Mouse (Mus musculus): ENCODE results near the gene Catsper4.
A peak's percentile ranks its signal among the peaks of the same experiment; 100 is the strongest.

Catsper4 gene

DNA sequence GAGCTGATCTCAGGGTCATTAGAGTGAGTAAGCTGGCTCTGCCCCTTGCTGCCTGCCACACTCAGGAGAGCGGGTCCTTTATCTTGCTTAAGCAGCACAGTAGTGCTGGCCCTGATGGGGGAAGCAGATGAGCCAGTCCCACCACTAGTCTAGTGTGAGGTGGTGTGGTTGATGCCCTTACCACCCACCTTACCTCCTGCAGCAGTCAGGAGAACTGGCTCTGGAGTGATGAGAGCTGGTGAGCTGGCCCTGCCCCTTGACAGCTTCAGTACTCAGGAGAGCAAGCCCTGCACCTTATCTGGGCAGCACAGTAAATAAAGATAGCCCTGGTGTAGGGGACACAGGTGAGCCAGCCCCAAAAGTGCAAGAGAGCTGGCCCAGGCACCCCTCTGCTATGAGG is 46.1 kb downstream of the Catsper4 start:
- no peak for DNase-seq

DNA sequence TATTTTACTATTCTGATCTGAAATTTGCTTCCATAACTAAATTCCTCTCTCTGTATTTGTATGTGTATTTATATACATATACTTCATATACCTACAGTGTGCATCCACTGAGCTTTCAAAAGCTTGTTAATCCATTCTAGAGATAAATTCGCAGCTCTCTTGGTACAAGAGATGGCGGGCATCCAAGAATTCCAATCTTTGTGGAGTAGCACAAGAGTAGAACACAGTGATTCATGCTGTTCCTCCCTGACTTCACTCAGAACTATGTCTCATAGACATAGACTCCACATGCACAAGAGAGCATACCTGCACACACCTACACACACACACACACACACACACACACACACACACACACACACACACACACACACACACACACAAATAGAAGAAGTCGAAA is 54.8 kb downstream of the Catsper4 start:
- no peak for DNase-seq

DNA sequence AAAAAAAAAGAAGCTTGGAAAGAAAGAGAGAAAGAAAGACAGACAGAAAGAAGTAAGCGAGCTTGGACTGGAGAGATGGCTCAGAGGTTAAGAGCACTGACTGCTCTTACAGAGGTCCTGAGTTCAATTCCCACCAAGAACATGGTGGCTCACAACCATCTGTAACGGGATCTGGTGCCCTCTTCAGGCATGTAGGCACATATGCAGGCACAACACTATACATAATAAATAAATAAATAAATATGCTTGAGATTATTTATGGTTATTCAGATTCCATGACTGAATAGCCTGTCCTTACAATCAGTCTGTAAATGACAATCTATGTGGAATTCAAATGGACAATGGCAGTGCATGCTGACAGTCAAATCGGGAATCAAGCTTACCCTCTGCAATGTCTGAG is 60.3 kb downstream of the Catsper4 start:
- no peak for DNase-seq

DNA sequence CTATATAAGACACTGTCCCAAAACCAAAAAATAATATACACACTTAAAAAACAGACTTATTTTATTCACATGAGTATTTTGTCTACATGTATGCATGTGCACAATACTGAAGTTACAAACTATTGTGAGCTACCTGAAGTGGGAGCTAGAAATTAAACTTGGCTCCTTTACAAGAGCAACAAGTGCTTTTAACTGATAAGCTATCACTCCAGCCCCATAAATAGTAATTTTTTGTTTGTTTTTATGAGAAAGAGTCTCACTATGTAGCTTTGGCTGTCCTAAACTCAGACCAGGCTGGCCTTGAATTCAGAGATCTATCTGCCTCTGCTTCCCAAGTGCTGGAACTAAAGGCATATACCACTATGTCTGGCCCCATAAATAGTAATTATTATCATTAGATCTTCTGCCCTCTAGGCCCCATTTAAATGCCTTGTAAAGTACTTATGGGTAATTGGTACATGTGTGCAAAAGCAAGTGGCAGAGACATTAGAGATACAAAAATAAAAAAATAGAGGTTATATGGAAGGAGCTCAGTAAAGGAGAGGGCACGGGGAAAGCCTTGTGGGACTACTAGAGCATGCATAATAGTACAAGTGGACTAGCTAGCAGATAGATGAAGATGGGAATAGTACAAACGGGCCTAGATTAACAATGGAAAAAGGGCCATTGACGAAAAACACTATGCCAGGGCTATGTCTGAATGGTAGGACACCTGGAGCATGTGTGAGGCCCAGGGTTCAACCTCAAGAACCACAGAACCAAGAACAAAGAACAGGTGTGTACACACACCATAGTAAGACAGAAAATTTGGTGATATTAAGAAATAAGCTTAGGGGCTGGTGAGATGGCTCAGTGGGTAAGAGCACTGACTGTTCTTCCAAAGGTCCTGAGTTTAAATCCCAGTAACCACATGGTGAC is 61.4 kb downstream of the Catsper4 start:
- DNase-seq: peak; percentile 30 to 61

DNA sequence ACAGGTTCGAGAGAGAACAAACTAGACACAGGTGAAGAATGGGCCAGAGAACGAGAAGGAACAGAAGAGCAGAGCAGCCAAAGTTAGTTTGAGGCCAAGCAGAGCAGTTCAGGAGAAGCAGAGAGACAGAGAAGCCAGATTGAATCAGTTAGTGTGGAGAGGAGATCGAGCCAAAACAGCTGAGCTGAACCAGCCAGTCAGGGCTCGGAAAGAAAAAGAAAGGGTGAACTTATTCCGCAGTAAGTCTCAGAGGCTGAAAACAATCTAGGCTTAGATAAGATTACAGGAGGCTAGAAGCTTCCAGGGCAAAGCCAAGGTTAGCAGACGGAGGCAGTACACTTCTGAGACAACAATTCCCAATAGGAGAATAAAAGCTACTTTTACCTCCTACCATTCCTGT is 62.2 kb downstream of the Catsper4 start:
- no peak for DNase-seq

DNA sequence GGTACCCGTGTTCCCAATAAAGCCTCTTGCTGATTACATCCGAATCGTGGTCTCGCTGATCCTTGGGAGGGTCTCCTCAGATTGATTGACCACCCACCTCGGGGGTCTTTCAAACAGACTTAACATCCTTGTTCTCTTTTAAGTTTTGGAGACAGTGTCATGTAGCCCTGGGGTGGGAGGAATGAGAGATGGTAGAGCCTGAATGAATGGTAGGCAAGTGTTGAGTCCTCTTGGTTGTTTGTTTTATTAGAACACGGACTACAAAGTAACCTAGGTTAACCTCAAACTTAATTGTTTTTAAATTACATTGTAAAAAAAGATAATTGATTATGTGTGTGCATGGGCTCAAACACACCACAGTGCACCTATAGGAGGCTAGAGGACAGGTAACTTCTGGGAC is 62.6 kb downstream of the Catsper4 start:
- DNase-seq: no peak

All from thymus, adult 18-20 months (tissue).